Mouse (Mus musculus): ENCODE data around the gene Rin2. TPM values are rescaled to one million over a fixed set of nuclear protein-coding genes. Genes with fewer than 3 reads are reported as not detected.

The Rin2 gene
- polyA plus RNA-seq (2015; fragmentation: Nextera tagmentation; extraction: Ambion mirVana), result 28.4 and 28.9 TPM in 2 replicates

DNA sequence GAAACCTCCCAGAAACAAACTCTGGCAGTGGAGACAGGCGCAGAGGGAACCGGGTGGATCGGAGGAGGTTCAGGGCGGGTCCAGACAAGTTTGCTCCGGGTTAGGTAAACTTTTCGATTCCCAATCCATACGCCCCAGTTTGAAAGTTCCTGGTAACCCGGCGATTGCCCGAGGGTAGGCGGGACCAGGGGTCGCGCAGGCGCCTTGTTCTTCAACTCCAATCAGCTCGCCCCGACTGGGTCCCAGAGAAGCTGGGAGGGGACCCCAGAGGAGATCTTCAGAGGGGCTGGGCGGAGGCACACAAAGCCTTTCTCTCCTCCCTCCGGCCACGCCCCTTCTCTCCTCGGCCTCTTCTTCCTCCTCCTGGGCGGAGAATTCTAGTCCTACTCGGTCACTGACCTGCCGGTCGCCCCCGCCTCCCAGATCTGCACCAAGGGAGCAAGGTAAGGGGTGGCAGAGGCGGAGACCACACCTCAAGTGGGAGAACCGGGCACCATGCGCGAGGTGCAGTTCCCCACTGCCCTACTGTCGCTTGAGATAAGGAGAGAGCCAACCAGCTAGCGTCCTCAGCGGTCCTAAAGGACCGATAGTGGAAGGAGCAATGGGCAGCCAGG is at the start of gene Rin2:
Gene Rin2 (plus strand): TSS at position 74 of the 614 bp plus-strand sequence.
- H3K4me2 ChIP-seq, result peak within 1 kb of the TSS; percentile 86
- under 1% methylated on average over 32 of the region's 33 CpGs for WGBS
- peaks cover 34% of the 10 kb centered on the region for H3K4me1 ChIP-seq

DNA sequence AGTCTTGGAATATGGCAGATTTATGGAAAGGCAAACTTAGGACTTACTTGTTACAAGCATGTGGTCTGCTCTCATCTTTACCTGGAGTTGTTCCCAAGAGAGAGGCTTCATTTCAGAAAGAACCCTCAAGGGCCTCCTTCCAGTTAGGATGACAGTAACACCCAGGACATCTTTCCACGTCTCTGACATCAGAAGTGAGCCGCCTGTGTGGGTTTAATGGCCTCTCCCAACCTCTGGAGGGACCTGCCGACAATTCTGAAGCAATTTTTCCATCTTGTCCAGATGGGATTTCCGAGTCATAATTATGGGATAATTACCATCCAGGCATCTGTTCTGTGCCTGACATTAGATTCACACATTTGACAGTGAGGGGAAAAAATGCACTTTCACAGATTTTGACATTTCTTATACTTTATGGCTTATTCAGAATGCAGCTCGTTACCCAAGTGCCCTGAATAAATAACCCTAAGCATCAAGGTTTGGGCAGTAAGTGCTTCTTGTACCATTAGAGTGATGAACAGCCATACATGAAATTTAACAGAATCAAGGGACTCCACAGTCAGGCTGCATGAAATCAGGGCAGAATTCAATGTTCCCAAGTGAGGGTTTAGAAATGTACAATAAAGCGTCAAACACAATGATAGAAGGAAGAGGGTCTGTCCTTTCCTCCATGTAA is 43.8 kb upstream of the Rin2 start:
- H3K4me1 ChIP-seq, result 0 out of 2 replicates have a peak, but pooled peaks cover 7% of the 10 kb centered on the region
- H3K4me2 ChIP-seq, result no peak overlapping the region
- ATAC-seq (ENCODE audit: borderline replicate concordance, extremely low read depth, low FRiP score, low TSS enrichment), result no peak
- no peaks in the 10 kb centered on the region for H3K27me3 ChIP-seq
- no peak overlapping the region for H3K9ac ChIP-seq
- H3K9me3 ChIP-seq, result no peaks in the 10 kb centered on the region
- 73% methylated on average over 6 of the region's 6 CpGs for WGBS
- H3K27ac ChIP-seq, result peak overlapping the region; percentile 37; the same call in 1 of the 2 replicates
- H3K4me3 ChIP-seq, result no peak overlapping the region
- H3K36me3 ChIP-seq, result no peaks in the 10 kb centered on the region

More for the DNA sequence above, at the start of gene Rin2:
- H3K9me3 ChIP-seq, result no peaks in the 10 kb centered on the region
- H3K27me3 ChIP-seq, result no peaks in the 10 kb centered on the region
- H3K4me3 ChIP-seq, result peak within 1 kb of the TSS; percentile 76
- H3K27ac ChIP-seq, result peak within 1 kb of the TSS; percentile 93
- peak; percentile 88 for ATAC-seq (ENCODE audit: borderline replicate concordance, extremely low read depth, low FRiP score, low TSS enrichment)
- H3K9ac ChIP-seq, result peak within 1 kb of the TSS; percentile 70
- no peaks in the 10 kb centered on the region for H3K36me3 ChIP-seq

DNA sequence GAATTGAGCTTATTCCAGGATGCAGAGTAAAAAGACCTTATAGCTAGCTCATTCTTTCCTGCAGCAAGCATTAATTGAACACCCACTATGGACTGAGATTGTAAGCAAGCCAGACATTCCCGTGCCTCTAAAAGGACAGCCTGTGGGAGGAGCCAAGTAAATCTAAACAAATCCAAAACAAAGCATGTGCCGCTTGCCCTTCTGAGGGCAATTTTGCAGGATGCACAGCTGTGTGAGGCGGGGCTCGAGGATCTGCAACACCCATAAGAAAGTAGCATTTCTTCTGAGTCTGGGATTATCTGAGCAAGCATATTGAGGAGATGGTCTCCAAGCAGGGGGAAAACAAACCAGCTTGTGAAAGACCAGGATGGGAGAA is 43.2 kb upstream of the Rin2 start:
- no peak overlapping the region for H3K9ac ChIP-seq
- H3K27ac ChIP-seq, result 0 out of 2 replicates have a peak overlapping the region, but pooled peaks have one; percentile 37
- ATAC-seq (ENCODE audit: borderline replicate concordance, extremely low read depth, low FRiP score, low TSS enrichment), result peak; percentile 94; the same call in 1 of the 2 replicates
- H3K36me3 ChIP-seq, result no peaks in the 10 kb centered on the region
- 29% methylated on average over 4 of the region's 4 CpGs for WGBS
- H3K27me3 ChIP-seq, result no peaks in the 10 kb centered on the region
- no peak overlapping the region for H3K4me3 ChIP-seq
- H3K4me1 ChIP-seq, result 0 out of 2 replicates have a peak, but pooled peaks cover 7% of the 10 kb centered on the region
- H3K4me2 ChIP-seq, result no peak overlapping the region
- no peaks in the 10 kb centered on the region for H3K9me3 ChIP-seq

DNA sequence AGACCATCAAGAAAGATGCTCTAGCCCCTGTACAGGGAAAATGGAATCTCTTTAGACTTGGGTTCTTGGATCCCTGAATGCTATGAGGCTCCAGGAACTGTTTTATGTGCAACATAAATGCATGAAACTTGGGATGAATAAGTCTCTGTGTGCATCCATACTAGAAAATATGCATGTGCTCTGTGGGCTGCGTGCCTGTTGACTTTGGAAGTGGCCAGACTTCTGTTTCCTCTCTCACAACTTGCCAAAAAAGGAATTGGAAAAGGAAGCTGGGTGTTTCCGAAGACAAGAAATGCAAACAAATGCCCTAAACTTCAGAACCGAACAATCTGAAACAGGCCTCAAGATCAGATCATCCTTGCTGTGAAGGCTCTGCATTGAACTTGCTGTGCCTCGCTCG is 41.2 kb upstream of the Rin2 start:
- H3K27ac ChIP-seq, result no peak overlapping the region
- no peaks in the 10 kb centered on the region for H3K27me3 ChIP-seq
- no peak overlapping the region for H3K4me2 ChIP-seq
- ATAC-seq (ENCODE audit: borderline replicate concordance, extremely low read depth, low FRiP score, low TSS enrichment), result no peak
- H3K9me3 ChIP-seq, result no peaks in the 10 kb centered on the region
- 55% methylated on average over 5 of the region's 5 CpGs for WGBS
- no peak overlapping the region for H3K9ac ChIP-seq
- no peak overlapping the region for H3K4me3 ChIP-seq
- no peaks in the 10 kb centered on the region for H3K36me3 ChIP-seq
- H3K4me1 ChIP-seq, result 0 out of 2 replicates have a peak, but pooled peaks cover 7% of the 10 kb centered on the region

DNA sequence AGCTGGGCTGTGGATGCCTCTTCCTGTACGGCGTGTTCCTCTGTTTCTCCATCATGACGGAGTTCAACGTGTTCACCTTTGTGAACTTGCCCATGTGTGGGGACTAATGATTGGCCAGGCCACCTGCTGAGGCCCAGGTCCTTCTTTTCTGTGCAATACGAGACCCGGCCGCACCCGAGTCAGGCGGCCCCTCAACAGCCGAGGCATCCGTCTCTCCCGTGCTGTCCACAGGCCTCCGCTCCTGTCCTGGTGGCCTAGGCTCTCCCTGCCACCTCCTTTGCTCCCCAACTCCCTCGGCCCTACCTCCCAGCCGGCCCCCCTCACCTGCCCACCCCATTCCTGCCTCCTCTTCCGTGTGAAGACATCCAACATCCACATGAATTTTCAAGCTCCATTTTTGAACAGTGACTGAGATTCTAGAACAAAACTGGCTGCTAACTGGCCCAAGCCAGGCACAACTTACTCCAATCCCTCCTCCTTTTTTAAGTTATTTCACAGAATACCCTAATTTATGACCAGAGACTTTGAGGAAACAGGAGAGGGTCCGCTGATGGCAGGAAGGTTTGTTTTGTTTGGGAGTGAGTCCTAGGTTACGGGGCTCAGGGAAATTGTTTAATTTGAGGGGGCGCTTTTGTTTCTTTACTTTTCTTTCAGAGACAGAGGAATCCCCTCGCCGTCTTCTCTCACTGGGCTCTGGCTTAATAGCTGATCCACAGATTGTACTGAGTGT is 34.6 kb upstream of the Rin2 start:
- Histone ChIP-seq H3K9me3 (no peaks in the 10 kb centered on the region), H3K27ac (no peak overlapping the region), H3K4me1 (no peaks in the 10 kb centered on the region), H3K27me3 (no peaks in the 10 kb centered on the region), H3K36me3 (no peaks in the 10 kb centered on the region), H3K4me2 (no peak overlapping the region), H3K4me3 (no peak overlapping the region), H3K9ac (no peak overlapping the region)
- WGBS, result 71% methylated on average over 21 of the region's 21 CpGs
- ATAC-seq (ENCODE audit: borderline replicate concordance, extremely low read depth, low FRiP score, low TSS enrichment), result no peak

DNA sequence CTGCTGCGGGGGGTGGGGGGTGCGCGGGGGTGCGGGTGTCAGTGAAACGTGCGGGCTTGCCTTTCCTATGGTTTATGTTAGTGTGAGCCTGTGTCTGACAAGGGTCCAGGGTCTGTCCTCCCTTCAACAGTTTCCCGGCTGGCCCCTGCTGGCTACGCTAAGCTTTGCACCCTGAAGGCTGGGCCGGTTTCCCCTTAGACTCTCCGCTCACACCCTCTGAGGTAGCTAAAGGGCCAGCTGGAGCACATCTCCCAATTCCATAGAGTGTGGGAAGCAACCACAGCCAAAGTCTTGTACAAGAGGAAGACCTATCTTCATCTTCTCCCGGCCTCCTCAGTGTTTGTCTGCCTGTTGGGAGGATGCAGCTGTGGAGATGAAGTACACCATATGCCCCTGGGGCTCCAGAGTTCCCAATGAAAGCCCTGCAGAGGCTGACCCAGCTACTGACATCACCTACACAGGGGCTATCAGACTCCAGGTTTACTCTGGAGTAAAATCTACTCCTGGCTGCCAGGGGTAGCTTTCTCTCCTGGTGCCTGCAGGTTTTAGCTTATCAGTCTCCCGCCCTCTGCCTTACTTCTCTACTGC is 19.5 kb upstream of the Rin2 start:
- no peak overlapping the region for H3K27ac ChIP-seq

DNA sequence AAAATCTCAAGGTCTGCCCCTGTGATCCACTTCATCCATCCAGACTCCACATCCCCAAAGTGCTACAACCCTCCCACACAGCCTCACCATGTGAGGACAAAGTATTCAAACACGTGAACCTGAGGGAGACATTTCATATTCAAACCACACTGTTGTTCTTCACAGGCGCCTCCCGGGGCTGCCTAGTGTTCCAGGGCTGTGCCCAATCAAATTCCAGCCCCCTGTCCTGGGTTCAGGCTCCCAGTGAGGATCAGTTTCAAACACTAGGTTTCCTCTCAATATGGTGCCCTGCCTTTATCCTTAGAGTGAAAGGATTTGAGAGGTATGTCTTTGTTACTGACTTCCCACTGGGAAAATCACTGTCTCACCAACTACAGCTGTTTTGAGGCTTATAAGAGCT is 18.9 kb upstream of the Rin2 start:
- Histone ChIP-seq H3K27ac (no peak overlapping the region), H3K27me3 (no peaks in the 10 kb centered on the region)
- WGBS, result 78% methylated on average over 3 of the region's 3 CpGs

More for the DNA sequence above, 19.5 kb upstream of the Rin2 start:
- Histone ChIP-seq H3K9me3 (no peaks in the 10 kb centered on the region), H3K27me3 (no peaks in the 10 kb centered on the region), H3K9ac (no peak overlapping the region), H3K4me1 (no peaks in the 10 kb centered on the region), H3K4me2 (no peak overlapping the region), H3K4me3 (no peak overlapping the region), H3K36me3 (no peaks in the 10 kb centered on the region)
- WGBS, result 22% methylated on average over 12 of the region's 12 CpGs
- ATAC-seq (ENCODE audit: borderline replicate concordance, extremely low read depth, low FRiP score, low TSS enrichment), result peak; percentile 92

DNA sequence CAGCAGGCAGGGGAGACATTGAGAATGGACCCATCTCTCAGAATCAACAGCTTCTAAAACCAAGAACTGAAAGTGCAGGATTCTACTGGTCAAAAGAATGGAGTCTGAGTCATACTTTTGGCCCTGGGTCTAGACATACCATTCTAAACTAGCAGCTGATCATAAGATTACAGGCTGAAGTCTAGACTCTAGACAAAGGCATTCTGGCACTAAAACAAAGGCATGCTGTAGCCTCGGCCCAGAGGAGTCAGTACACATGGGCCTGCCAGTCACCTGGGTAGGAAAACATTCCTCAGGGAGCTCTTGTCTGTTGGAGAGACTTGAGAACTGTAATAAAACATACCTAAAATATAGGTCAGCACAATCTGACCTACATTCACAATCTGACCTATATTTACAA is 18.3 kb upstream of the Rin2 start:
- ATAC-seq (ENCODE audit: borderline replicate concordance, extremely low read depth, low FRiP score, low TSS enrichment), result no peak
- WGBS, result 33% methylated on average over 1 of the region's 1 CpGs
- Histone ChIP-seq H3K27ac (no peak overlapping the region), H3K4me2 (no peak overlapping the region), H3K9ac (no peak overlapping the region), H3K9me3 (no peaks in the 10 kb centered on the region), H3K27me3 (no peaks in the 10 kb centered on the region), H3K36me3 (no peaks in the 10 kb centered on the region), H3K4me1 (no peaks in the 10 kb centered on the region), H3K4me3 (no peak overlapping the region)

More for the DNA sequence above, 18.9 kb upstream of the Rin2 start:
- no peaks in the 10 kb centered on the region for H3K4me1 ChIP-seq
- H3K4me2 ChIP-seq, result no peak overlapping the region
- H3K9ac ChIP-seq, result no peak overlapping the region
- no peaks in the 10 kb centered on the region for H3K9me3 ChIP-seq
- no peaks in the 10 kb centered on the region for H3K36me3 ChIP-seq
- no peak for ATAC-seq (ENCODE audit: borderline replicate concordance, extremely low read depth, low FRiP score, low TSS enrichment)
- H3K4me3 ChIP-seq, result no peak overlapping the region

DNA sequence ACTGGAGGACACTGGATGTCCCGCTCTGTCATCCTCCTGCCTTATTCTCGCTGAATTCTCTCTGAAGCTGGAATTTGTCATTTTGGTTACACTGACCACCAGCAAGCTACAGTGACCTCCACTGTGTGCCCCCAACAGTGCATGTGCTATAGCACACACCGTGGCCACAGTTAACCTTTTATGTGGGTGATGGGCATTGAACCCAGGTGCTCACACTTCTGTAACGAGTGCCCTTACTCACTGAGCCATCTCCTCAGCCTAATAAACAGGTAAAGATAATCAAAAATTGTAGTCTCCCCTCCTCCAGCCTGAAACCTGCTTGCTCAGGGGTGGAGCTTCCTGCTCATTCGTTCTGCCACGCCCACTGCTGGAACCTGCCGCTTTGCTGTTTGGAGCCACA is 13.8 kb upstream of the Rin2 start:
- Histone ChIP-seq H3K27me3 (no peaks in the 10 kb centered on the region), H3K9ac (no peak overlapping the region), H3K36me3 (no peaks in the 10 kb centered on the region), H3K27ac (no peak overlapping the region), H3K4me2 (no peak overlapping the region), H3K4me3 (no peak overlapping the region), H3K4me1 (no peaks in the 10 kb centered on the region), H3K9me3 (no peaks in the 10 kb centered on the region)
- no peak for ATAC-seq (ENCODE audit: borderline replicate concordance, extremely low read depth, low FRiP score, low TSS enrichment)
- WGBS, result 59% methylated on average over 7 of the region's 7 CpGs

DNA sequence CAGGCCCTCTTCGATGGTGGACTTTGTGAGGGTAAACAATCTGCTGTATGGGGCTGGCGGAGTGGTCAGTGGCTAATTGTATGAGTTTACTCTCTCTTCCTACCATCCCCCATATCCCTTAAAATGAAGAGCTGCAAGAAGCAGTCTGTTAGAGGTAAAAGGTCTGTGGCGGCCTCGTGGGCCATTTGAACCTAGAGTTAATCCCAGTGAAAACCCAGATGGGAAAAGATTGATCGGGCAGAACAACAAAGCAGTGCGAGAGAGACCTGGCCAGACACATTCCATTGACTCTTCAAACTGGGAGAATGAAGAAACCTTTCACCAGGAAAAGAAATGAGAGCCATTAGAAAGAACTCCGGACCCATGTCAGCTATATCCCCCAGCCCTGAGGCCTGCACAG is 11.1 kb upstream of the Rin2 start:
- WGBS, result 77% methylated on average over 7 of the region's 7 CpGs
- H3K9me3 ChIP-seq, result no peaks in the 10 kb centered on the region
- no peak overlapping the region for H3K4me2 ChIP-seq
- H3K36me3 ChIP-seq, result no peaks in the 10 kb centered on the region
- no peak overlapping the region for H3K27ac ChIP-seq
- ATAC-seq (ENCODE audit: borderline replicate concordance, extremely low read depth, low FRiP score, low TSS enrichment), result no peak
- H3K9ac ChIP-seq, result no peak overlapping the region
- no peaks in the 10 kb centered on the region for H3K27me3 ChIP-seq
- H3K4me1 ChIP-seq, result no peaks in the 10 kb centered on the region
- H3K4me3 ChIP-seq, result no peak overlapping the region

DNA sequence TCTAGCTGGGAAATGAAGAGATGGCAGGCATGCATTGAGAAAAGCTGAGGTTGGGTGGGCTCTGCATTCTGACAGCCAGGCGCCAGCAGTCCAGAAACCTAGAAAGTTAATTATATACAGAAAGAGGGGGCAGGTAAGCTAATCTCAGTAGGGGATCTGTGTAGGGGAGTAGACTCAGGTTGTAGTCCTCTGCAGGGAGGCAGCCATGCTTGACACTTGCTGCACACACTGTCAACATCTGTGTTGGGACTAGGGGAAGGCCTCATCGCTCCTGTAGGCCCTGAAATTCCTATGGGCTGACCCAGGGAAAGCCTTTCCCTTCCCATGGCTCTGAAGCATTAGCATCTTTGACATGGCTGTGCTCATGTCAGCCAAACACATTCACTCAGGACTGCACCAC is 10.7 kb upstream of the Rin2 start:
- Histone ChIP-seq H3K27ac (no peak overlapping the region), H3K4me1 (no peaks in the 10 kb centered on the region), H3K36me3 (no peaks in the 10 kb centered on the region), H3K27me3 (no peaks in the 10 kb centered on the region), H3K9ac (no peak overlapping the region), H3K9me3 (no peaks in the 10 kb centered on the region), H3K4me3 (no peak overlapping the region), H3K4me2 (no peak overlapping the region)
- 82% methylated on average over 2 of the region's 2 CpGs for WGBS
- no peak for ATAC-seq (ENCODE audit: borderline replicate concordance, extremely low read depth, low FRiP score, low TSS enrichment)

DNA sequence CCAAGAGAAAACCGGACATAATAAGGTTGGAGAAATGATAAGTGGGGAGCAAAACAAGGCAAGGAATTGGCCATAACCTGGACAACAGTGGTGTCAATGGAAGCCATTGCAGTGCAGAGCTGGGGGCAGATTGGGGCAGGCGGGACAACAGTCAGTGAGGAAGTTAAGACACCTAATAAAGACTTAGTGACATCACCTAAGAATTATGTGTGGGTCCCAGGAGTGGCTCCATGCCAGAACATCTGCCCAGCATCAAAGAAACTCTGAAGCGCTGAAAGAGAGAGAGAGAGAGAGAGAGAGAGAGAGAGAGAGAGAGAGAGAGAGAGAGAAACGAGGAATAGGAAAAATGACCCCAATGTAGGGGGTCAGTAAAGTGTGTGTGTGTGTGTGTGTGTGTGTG is 6.9 kb upstream of the Rin2 start:
- Histone ChIP-seq H3K9me3 (no peaks in the 10 kb centered on the region), H3K36me3 (no peaks in the 10 kb centered on the region), H3K4me2 (no peak overlapping the region), H3K4me3 (no peak overlapping the region), H3K4me1 (no peaks in the 10 kb centered on the region), H3K9ac (no peak overlapping the region), H3K27ac (no peak overlapping the region), H3K27me3 (no peaks in the 10 kb centered on the region)
- no peak for ATAC-seq (ENCODE audit: borderline replicate concordance, extremely low read depth, low FRiP score, low TSS enrichment)
- 37% methylated on average over 4 of the region's 4 CpGs for WGBS
